Mouse (Mus musculus): ENCODE measurements around the gene Gm10999. TPM values are rescaled to one million over a fixed set of nuclear protein-coding genes. Genes with fewer than 3 reads are reported as not detected.
"Not testable (repeated sequence)": the region's sequence is repeated elsewhere in the genome, so short reads cannot be mapped to it uniquely, and the experiment has no call there.

Gene Gm10999
- total RNA-seq (2021), result not detected
- long read RNA-seq, result 0 reads

GRCm38 (mm10) chr8:129131561-129131960, at the start of gene Gm10999:
Gm10999 (minus strand) TSS chr8:129131661.
- DNase-seq (ENCODE audit: low spot score in 2 of 2), result no peak

DNA sequence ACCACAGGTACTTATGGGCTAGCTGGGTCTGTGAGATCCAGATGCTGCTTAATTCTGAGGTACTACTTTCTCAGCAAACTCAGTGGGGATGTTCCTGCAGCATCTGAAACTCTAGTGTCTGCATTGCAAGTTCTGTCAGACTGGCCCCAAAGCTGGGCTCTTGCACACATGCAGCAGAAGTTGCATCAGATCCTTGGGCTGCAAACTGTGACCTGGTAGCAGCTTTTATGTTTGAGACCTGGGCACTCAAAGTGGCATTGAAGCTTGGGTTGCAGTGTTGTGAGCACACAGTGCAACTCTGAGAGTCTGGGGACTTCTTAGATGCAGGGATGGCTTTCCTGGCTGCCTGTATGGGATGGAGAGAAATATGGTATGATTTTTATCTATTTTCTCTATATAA, 2.0 kb upstream of the Gm10999 start:
- no peak for DNase-seq (ENCODE audit: low spot score in 2 of 2)

DNA sequence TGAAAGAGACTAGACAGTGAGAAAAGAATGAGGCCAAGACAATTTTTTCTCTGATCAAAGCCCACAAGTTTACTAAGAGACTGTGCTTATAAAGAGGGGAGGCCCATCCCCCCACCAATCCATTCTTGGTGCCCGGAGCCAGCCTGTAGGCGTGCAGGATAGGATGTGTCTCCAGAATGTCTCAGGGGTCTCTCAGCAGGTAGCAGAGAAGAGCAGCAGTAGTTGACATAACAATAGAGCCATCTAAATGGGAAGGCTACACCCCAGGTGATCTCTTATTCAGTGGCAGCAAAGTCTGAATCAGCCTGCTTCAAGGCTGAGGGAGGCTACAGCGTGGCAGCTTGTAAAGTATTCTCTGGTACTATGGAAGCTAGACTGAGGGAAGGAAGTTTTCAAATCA, 15.7 kb downstream of the Gm10999 start:
- not testable (repeated sequence) for DNase-seq (ENCODE audit: low spot score in 2 of 2)

Other genes starting within 250 kb of the Gm10999 start
- not detected for gene Ccdc7a, start 66.1 kb downstream of the Gm10999 start, total RNA-seq (2021)
- gene Ccdc7b, start 64.5 kb downstream of the Gm10999 start, total RNA-seq (2021), result not detected
- gene 2610044O15Rik8, start 102.7 kb upstream of the Gm10999 start, total RNA-seq (2021), result 10 to 100 TPM; 23.0 to 24.3 TPM

Measured in layer of hippocampus, adult 18-20 months (tissue).